Mouse (Mus musculus) lung, adult 18-20 months (tissue): ENCODE data around the gene Tatdn2.

ENCODE experiments used
- DNase-seq, 2 experiments: peaks; one replicate each; pipeline ENCODE4 v3.0.0; 2022; ENCODE audit warnings: mixed read lengths in 2 of 2

The Tatdn2 gene

DNA sequence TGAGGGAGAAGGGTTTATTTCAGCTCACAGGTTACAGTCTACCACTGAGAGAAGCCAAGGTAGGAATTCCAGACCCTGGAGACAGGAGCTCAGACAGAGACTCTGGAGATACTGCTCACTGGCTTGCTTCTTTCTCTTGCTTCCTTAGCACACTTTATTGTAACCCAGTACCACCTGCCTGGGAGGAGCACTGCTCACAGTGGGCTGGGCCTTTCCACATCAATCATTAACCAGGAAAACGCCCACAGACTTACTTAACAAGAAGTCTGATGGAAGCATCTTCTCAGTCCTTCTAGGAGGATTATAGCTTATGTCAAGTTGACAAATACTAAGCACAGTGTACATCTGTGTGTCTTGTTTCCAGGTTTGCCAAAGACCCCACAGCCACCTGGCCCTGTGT, 17.9 kb downstream of the Tatdn2 start:
- no peak for DNase-seq

DNA sequence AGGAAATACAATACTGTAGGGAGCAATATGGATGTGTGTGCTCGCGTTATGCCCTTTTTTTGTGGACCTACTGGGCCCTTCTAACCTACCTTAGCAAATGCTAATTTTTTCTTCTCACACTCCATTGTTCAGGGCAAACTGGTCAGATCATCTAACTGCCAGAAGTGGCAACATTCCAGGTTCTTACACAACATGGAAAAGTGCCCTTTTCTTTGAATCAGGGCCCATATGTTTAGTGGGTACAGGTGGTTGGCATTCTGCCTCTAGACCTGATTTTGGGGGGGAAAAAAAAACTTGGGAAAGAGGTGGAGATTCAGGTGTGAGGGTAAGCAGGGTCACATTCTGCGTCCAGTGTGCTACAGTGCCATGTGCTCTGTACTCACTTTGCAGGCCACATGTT, 20.7 kb downstream of the Tatdn2 start:
- peak in 1 of 2 experiments; percentile 60 for DNase-seq

DNA sequence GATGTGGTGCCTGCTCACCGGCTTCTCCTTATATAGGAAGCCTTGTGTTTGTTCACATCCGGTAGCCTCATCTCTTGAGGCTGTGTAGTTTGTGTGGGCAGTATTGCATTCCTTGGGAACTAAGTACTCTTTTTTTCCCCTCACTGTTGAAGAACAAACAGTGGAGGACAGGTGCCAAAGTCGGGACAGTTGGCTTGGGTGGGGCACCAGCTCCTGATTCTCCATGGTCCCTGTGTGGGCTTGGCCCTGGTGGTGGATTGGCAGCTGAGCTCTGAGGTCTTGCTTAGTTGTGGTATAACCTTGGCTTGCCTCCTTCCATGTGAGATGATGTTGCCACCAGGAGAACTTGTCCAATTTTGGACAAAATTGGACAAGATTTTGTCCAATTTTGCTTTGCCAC, 23.0 kb downstream of the Tatdn2 start, which contains the start of gene Ghrl:
Ghrl (minus strand) TSS at position 3 of the 400 bp plus-strand sequence.
- DNase-seq, result peak in 1 of 2 experiments; percentile 26

DNA sequence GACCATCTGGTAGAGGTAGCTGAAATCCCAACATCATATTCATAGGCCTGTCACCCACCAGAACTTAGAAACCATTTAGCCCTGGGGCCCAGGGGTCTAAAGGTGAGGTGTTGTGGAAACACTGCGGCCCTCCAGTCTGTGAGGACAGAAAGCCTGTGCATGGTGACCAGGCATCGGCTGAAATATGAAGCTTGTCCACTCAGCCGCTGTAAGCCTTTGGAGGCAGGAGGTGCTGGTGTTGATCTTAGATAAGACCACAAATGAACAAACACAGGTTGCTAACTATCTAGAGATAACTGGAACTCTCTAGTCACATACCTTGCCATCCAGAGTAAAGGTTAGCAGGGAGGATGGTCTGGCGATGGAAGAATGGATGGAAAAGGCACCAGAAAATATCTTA, 24.2 kb downstream of the Tatdn2 start:
- DNase-seq, result peak in 1 of 2 experiments; percentile 33

DNA sequence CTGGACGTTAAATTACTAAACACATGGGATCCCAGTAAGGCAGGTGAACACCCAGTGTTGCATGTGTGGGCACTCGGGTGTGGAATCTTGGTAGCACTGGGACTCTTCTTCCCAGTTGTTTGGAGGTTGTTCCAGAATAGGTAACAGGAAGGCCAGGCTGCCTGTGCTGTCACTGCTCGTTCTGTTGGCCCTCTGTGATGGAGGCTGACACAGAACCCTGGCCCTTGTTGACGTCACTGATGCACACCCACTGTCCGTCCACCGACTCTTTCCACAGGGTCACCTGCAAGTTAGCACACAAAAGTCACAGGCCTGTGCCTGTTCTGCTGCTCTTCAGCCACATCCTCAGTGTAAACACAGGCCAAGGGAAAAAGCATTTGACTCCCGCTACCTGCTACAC, 31.3 kb downstream of the Tatdn2 start:
- DNase-seq, result no peak

DNA sequence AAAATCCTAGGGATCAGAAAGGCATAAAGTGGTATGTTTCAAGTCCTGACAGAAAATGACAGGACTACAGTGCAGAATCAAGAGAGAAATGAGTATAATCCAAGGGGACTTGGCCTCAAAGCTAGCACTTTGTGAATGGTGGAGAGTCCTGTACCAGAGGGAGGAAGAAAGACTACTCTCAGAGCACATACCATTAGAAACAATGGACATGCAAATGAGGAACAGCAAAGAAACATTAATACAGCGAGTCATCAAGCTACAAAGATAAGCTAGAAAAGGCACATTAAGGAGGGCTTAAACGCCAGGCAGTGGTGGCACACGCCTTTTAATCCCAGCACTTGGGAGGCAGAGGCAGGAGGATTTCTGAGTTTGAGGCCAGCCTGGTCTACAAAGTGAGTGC, 34.4 kb downstream of the Tatdn2 start:
- DNase-seq, result no peak

DNA sequence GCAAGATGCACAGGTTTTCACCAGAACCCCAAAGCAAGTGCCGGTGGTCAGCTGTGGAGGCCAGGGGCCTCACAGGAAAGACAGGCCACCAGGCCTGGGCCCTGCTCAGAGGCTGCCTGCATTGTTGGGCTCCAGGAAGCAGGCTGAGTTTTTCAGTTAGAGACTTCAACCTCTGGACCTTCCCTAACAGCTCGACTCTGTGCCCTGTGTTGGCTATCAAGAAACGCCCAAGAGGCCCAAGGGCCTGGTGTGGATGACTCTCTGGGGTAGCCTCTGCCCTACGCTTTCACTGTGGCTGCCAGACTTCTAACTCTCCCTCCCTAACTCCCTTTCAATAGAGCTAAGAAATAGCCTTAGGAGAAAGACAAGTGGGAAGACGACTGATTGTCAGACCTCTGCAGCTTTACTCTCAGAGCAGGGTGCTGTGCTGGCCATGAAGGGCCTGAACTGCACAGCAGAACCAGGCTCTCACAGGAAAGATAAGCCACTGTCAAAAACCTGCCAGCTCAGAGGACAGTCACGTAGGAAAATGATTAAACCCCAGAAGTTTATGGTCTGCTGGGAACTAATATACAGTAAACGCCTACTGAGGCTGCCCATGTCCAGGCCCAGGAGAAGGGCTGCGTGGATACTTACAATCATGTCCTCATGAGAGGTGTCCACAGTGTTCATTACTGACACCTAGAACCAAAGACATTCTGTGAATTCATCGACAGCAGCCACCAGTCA, 40.6 kb downstream of the Tatdn2 start:
- no peak for DNase-seq

DNA sequence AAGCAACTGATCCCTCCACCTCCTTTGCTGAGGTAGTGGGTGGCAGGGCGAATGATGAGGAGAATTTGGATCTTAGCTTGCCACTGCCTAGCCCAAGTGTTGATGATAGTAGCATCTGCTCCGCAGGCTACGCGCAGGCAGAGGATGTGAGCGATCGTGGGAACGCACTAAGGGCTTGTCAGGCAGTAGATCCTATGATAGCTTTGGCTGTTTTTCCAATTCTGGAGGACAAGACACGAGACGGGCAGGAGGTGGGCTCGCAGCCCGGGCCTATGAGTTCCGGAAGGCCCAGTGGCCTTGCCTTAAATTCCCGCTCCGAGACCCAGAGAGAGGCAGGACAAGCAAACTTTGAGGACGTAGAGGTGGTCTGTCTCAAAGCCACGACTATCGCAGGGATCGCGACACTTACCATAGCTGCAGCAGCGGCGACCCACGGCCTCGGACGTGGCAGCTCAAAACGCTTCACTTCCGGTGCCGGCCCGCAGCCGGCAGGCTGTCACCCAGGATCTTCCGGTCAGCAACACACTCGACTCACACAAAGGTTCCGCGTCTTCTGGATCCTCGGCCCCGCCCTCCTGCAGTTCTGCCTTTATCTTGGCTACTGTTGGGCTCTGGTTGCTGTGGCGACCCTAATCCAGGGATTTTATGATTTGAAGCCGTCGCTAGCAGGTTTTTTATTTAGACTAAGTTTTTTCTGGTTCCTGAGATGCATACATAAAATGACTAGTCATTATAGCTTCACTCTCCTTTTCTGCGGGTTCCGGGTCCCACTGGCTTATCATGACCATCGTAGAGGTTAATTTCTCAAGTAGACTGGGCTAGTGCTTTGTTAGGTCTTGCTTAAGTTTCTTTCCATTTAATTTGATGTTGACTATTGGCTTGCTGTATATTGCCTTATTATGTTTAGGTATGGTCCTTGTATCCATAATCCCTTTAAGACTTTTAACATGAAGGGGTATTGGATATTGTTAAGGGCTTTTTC, 43.7 kb downstream of the Tatdn2 start, which contains the start of gene Sec13:
Sec13 (minus strand) TSS at position 508 of the 982 bp plus-strand sequence.
- peak; percentile 84 to 85 for DNase-seq

DNA sequence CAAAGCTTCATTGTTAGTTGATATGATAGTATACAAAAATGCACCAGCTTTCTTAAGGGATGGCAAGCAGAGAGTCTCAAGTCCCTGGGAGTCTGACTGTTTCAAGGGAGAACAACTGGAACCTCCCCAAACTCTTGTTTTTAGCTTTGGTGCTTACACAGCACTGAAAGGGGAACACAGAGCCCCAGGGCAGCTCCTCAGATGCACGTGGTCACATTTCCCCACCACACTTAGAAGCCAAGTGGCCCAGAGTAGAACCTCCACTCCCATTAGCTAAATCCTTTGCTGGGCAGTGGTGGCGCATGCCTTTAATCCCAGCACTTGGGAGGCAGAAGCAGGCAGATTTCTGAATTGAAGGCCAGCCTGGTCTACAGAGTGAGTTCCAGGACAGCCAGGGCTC, 44.6 kb downstream of the Tatdn2 start:
- DNase-seq, result no peak

DNA sequence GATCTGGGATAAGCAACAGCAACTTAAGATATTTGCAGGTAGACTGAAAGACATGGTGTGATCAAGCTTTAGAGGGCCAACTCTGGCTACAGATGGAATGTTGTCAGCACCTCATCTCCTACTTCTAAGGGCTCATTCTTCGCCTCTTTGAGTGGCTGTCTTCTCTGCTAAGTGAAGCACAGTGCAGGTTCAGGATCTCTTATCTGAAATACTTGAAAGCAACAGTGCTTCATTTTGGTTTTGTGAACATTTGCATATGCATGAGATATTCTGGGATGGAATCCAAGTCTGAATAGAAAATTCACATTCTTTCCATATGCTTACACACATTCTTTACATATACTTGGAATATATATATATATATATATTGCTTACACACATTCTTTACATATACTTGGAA, 45.5 kb downstream of the Tatdn2 start:
- DNase-seq, result no peak

DNA sequence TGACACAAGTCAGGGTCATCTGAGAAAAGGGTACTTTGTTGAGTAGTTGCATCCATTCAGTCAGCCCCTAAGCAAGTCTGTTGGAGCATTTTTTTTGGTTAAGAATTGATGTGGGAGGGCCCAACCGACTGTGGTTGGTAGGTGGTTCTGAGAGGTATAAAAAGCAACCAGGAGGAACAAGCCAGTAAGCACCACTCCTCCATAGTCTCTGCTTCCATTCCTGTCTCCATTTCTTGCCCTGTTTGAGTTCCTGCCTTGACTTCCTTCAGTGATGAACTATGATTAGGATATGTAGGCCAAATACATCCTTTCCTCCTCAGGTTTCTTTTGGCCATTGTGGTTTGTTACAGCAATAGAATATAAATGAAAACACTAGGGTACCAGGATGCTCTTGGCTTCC, 46.3 kb downstream of the Tatdn2 start:
- DNase-seq, result no peak

DNA sequence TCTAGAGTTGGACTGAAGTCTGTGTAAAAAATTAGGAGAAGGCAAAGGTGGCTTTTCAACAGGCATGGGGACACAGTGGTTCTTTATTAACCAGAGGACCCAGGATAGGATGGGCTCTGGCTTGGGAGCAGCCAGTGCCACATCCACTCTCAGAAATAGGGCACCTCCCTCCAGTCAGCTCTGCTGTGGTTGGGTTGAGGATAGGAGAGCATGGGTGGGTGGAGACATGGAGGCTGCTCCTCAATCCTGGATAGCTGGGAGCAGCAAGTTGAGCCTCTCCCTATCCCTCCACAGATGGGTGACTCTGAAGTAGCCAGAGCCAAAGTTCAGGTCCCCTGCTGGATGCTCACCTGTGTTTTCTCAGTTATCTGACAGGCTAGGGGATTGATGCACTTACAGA, 48.3 kb downstream of the Tatdn2 start:
- DNase-seq, result no peak

DNA sequence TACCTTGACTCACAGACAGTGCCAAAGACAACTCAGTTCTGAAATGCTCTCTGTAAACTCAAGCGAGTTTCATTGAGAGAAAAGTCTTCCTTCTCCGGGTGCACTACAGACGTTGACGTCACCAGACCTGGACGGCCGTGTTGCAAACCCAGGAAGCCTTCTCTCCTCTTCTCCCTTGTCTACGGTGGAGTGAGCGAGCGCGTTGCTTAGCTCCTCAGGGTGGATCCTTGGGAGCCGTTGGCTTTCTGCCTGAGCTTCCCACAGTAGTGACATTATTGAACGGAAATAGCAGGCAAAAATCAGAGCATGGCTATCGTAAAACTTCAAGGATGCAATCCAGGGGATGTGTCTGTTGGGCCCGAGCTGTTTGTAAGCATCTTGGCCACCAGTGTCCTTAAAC, 50.4 kb downstream of the Tatdn2 start:
- DNase-seq, result no peak

DNA sequence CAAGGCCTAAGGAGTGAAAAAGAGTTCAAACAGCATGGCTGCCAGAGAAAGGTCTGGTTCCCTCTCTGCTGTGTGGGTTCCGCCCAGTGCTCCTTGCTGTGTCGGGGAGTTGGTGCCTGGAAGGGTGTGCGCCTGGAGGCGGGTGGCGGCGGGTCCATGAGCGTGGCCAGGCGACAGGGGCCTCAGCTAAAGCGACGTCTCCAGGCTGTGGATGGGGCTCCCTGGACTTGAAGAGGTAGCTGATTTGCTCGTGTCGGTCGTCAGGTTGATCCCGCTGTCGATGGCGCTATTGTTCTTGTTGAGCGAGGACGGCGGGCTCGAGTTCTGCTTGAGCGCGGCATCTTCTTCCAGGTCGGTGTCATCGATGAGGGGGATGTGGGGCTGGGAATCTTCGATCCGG, 51.5 kb downstream of the Tatdn2 start:
- no peak for DNase-seq

DNA sequence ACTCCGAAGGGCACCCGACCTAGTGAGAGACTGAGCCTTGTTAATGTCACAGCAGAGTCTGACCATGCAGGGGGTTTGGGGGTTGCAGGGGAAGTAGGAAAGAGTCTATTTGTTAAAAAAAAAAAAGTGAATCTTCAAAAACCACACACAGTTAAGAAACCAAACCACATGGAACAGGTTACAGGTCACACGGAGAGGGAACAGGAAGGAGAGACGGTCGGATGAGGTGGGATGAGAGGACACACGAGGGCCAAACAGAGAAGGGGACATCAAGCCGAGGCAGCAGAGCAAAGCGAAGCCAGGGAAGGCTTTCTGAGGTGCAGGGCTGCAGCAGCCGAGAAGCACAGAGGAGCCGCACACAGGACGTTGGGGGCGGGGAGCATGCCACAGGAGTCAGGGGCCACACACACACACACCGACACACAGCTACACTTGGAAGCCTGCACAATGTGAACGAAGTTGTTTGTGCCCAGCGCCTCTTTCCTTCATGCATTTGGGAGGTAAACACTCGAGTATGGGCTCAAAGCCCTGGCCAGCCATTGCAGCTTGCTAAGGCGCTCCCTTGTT, 52.4 kb downstream of the Tatdn2 start:
- DNase-seq, result peak in 1 of 2 experiments; percentile 13
